Mouse (Mus musculus): ENCODE measurements around the gene Stub1. TPM values are rescaled to one million over a fixed set of nuclear protein-coding genes. Genes with fewer than 3 reads are reported as not detected.

Stub1 gene
- polyA plus RNA-seq (2014; fragmentation: Nextera tagmentation; extraction: Ambion mirVana): 345 and 350 TPM in 2 replicates

DNA sequence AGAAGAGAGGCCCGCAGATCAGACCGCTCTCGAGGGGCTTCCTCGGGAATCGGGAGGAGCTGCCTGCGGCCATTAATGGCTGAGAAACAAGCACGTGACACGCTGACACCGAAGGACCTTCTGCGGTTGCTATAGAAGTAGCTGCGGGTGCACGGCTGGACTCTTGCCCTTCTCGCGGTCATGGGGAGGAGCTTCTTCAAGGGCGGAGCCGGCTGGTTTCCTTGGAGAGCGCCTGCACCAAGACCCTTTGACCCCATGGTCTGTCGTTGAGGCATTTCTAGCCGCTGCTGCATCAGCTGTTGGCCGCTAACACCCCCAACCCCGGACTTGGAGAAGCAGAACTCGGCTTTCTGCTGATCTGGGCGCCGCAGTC lies at the start of gene Stub1:
TSS of gene Stub1 (minus strand) at position 114 of the 373 bp plus-strand sequence.
- peak within 1 kb of the TSS; percentile 94 for H3K27ac ChIP-seq (ENCODE audit: low read depth)
- peak within 1 kb of the TSS; percentile 97 for H3K4me2 ChIP-seq (ENCODE audit: low read length)
- H3K9me3 ChIP-seq (ENCODE audit: control insufficient read depth, low read length): no peaks in the 10 kb centered on the region
- peaks cover 35% of the 10 kb centered on the region for H3K36me3 ChIP-seq (ENCODE audit: control insufficient read depth, insufficient read depth, low read length)
- peaks cover 52% of the 10 kb centered on the region for H3K4me1 ChIP-seq (replicated peaks; ENCODE audit: control insufficient read depth, insufficient read depth, low read length)
- no peaks in the 10 kb centered on the region for H3K27me3 ChIP-seq (replicated peaks; ENCODE audit: control insufficient read depth, insufficient read depth, low read length)
- ATAC-seq (replicated peaks; ENCODE audit: low FRiP score, low TSS enrichment, low read depth) (peak; percentile 59), DNase-seq (ENCODE audit: low spot score) (no peak)
- under 1% methylated on average over 24 of the region's 24 CpGs for WGBS
- peak within 1 kb of the TSS; percentile 69 for H3K9ac ChIP-seq (ENCODE audit: low read length)
- peak within 1 kb of the TSS; percentile 61 for H3K4me3 ChIP-seq (ENCODE audit: low read depth, low read length)

DNA sequence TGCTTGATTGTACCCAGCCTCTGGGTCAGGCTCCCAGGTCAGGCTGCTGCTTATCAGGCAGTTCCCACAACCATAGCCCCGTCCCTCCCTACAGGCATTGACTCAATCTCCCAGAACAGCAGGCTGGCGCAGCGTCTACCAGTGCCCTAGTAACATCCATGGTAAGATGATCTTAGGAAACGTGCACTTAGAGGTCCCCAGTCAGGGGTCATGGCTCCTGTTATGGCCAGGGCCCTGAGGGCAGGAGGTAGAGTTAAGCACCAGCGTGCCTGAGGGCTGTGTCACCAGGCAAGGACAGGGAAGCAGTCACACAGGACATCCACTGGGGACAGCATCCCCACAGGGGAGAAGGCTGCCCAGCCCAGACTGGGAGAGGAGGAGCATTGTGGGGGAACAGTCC lies 49.1 kb upstream of the Stub1 start:
- ATAC-seq (replicated peaks; ENCODE audit: low FRiP score, low TSS enrichment, low read depth) (no peak), DNase-seq (ENCODE audit: low spot score) (no peak)
- no peaks in the 10 kb centered on the region for H3K27me3 ChIP-seq (replicated peaks; ENCODE audit: control insufficient read depth, insufficient read depth, low read length)
- H3K9me3 ChIP-seq (ENCODE audit: control insufficient read depth, low read length): no peaks in the 10 kb centered on the region
- no peak overlapping the region for H3K4me2 ChIP-seq (ENCODE audit: low read length)
- no peak overlapping the region for H3K4me3 ChIP-seq (ENCODE audit: low read depth, low read length)
- H3K27ac ChIP-seq (ENCODE audit: low read depth): no peak overlapping the region
- peaks cover 59% of the 10 kb centered on the region for H3K36me3 ChIP-seq (ENCODE audit: control insufficient read depth, insufficient read depth, low read length)
- 33% methylated on average over 5 of the region's 5 CpGs for WGBS
- H3K9ac ChIP-seq (ENCODE audit: low read length): no peak overlapping the region
- H3K4me1 ChIP-seq (replicated peaks; ENCODE audit: control insufficient read depth, insufficient read depth, low read length): no peaks in the 10 kb centered on the region; the same call in 1 of the 2 replicates

DNA sequence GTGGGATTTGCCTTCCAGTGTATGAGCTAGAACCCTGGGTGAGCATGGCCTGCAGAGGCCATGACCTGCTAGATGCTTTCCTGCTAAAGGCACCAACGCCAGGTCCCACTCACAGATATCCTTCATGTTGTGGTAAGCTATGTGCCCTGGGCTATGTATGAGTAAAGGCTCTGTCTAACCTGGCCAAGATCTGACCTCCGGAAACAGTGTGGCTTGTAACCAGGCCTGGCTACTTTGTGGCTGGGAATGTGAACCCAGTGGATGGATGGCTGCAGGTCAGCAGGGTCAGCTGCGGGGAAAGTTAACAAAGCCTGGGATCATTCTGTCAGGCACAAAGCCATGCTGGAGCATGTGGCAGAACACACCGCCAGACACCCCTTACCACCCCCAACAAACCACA lies 48.5 kb upstream of the Stub1 start:
- Histone ChIP-seq H3K27ac (ENCODE audit: low read depth) (no peak overlapping the region), H3K4me1 (replicated peaks; ENCODE audit: control insufficient read depth, insufficient read depth, low read length) (peaks cover 4% of the 10 kb centered on the region), H3K9me3 (ENCODE audit: control insufficient read depth, low read length) (no peaks in the 10 kb centered on the region), H3K9ac (ENCODE audit: low read length) (no peak overlapping the region), H3K4me2 (ENCODE audit: low read length) (no peak overlapping the region), H3K4me3 (ENCODE audit: low read depth, low read length) (no peak overlapping the region), H3K36me3 (ENCODE audit: control insufficient read depth, insufficient read depth, low read length) (peaks cover 56% of the 10 kb centered on the region), H3K27me3 (replicated peaks; ENCODE audit: control insufficient read depth, insufficient read depth, low read length) (no peaks in the 10 kb centered on the region)
- WGBS: 29% methylated on average over 4 of the region's 4 CpGs
- ATAC-seq (replicated peaks; ENCODE audit: low FRiP score, low TSS enrichment, low read depth): no peak
- no peak for DNase-seq (ENCODE audit: low spot score)

DNA sequence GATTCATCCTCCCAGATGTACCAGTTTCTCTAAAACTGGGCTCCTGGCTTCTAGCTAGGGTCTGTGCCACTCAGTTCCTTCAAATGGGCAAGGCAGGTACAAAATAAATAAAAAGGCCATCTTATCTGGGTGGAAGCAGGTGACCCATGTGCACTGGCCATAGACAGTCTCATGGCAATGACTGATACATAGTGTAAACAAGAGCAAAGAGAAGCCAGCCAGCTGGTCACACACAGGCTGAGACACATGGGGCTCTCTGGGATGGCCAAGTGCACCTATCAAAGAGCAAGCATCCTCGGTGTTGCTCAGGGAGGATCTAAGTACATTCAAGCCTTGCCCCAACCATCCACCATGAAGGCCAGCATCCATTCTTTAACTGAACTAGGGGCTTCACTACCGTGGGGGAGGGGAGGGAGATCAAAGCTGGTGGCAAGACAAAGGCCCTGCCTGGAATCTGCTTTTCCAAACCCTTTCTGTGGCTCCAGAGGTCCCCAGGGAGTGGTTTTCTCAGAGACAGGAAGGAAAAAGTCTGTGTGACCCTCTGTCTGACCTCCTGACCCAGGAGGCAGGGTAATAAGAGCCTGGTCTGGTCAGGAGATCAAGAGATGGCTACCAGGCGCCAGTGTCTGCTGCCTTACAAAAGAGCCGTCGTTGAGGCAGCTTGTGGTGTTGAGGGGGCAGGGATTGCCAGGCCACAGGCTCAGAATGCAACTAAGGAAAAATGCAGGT lies 47.9 kb upstream of the Stub1 start:
- Histone ChIP-seq H3K9ac (ENCODE audit: low read length) (no peak overlapping the region), H3K9me3 (ENCODE audit: control insufficient read depth, low read length) (no peaks in the 10 kb centered on the region), H3K4me2 (ENCODE audit: low read length) (no peak overlapping the region), H3K36me3 (ENCODE audit: control insufficient read depth, insufficient read depth, low read length) (peaks cover 56% of the 10 kb centered on the region), H3K27ac (ENCODE audit: low read depth) (no peak overlapping the region), H3K27me3 (replicated peaks; ENCODE audit: control insufficient read depth, insufficient read depth, low read length) (no peaks in the 10 kb centered on the region), H3K4me3 (ENCODE audit: low read depth, low read length) (no peak overlapping the region), H3K4me1 (replicated peaks; ENCODE audit: control insufficient read depth, insufficient read depth, low read length) (peaks cover 10% of the 10 kb centered on the region)
- no peak for ATAC-seq (replicated peaks; ENCODE audit: low FRiP score, low TSS enrichment, low read depth)
- no peak for DNase-seq (ENCODE audit: low spot score)
- WGBS: 15% methylated on average over 5 of the region's 5 CpGs

DNA sequence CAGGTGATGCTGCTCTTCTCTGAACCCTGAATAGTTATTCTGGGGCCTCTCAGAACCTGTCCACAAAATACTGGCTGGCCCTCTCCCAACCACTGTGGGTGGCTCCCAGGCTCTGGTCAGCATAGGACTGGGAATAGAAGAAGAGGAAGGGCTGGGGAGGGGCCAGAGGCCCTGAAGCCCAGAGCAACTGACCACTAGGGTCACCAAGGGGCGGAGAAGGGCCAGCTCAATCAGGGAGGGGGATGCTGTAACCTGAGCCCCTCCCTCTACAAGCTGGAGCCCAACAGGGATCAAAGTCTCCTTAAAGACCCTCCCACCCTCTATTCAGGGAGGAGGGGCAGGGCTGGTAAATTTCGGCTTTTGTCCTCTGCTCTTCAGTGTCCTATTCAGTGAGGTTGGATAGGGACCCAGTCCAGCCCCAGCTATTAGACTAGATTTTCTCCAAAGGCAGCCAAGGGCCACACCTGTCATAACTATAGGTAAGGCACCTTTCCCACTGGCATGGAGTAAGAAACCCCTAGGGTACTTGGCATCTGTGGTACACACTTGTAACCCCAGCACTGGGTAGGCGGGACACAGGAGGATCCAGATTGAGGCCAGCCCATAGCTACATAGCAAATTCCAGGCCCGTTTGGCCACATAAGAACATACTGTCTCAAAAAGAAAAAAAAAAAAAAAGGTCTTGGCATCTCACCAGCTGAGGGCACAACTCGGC lies 47.1 kb upstream of the Stub1 start, which contains the start of gene Wfikkn1:
TSS of gene Wfikkn1 (minus strand) at position 663 of the 715 bp plus-strand sequence.
- H3K27ac ChIP-seq (ENCODE audit: low read depth): no peak within 1 kb of the TSS

DNA sequence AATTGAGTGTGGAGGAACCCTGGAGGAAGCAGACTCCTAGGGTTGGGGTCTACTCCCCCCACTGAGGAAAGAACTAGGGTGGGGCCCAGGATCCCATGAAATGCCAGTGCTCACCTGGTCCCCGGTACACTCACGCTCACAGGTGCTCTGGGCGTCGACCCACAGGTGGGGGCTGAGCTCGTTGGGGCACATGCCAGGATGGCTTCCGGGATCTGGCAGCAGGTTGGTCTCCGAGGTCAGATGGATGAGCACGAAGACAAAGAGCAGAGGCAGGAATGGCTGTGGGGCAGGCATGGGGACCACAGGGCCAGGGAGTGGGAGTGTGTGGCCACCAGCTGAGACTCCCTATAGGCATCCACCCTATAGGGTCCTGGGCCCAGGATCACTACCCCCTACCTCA lies 46.5 kb upstream of the Stub1 start:
- Histone ChIP-seq H3K4me1 (replicated peaks; ENCODE audit: control insufficient read depth, insufficient read depth, low read length) (peaks cover 14% of the 10 kb centered on the region), H3K27ac (ENCODE audit: low read depth) (no peak overlapping the region), H3K4me2 (ENCODE audit: low read length) (no peak overlapping the region), H3K4me3 (ENCODE audit: low read depth, low read length) (no peak overlapping the region), H3K9ac (ENCODE audit: low read length) (no peak overlapping the region), H3K36me3 (ENCODE audit: control insufficient read depth, insufficient read depth, low read length) (peaks cover 51% of the 10 kb centered on the region), H3K9me3 (ENCODE audit: control insufficient read depth, low read length) (no peaks in the 10 kb centered on the region), H3K27me3 (replicated peaks; ENCODE audit: control insufficient read depth, insufficient read depth, low read length) (no peaks in the 10 kb centered on the region)
- no peak for ATAC-seq (replicated peaks; ENCODE audit: low FRiP score, low TSS enrichment, low read depth)
- WGBS: 79% methylated on average over 8 of the region's 8 CpGs
- DNase-seq (ENCODE audit: low spot score): no peak

More for the DNA sequence above, 47.1 kb upstream of the Stub1 start, which contains the start of gene Wfikkn1:
- Histone ChIP-seq H3K9ac (ENCODE audit: low read length) (no peak within 1 kb of the TSS), H3K27me3 (replicated peaks; ENCODE audit: control insufficient read depth, insufficient read depth, low read length) (no peaks in the 10 kb centered on the region), H3K4me1 (replicated peaks; ENCODE audit: control insufficient read depth, insufficient read depth, low read length) (peaks cover 14% of the 10 kb centered on the region), H3K9me3 (ENCODE audit: control insufficient read depth, low read length) (no peaks in the 10 kb centered on the region), H3K36me3 (ENCODE audit: control insufficient read depth, insufficient read depth, low read length) (peaks cover 56% of the 10 kb centered on the region), H3K4me3 (ENCODE audit: low read depth, low read length) (no peak within 1 kb of the TSS), H3K4me2 (ENCODE audit: low read length) (no peak within 1 kb of the TSS)
- DNase-seq (ENCODE audit: low spot score) (no peak), ATAC-seq (replicated peaks; ENCODE audit: low FRiP score, low TSS enrichment, low read depth) (no peak)
- WGBS: 39% methylated on average over 5 of the region's 5 CpGs

DNA sequence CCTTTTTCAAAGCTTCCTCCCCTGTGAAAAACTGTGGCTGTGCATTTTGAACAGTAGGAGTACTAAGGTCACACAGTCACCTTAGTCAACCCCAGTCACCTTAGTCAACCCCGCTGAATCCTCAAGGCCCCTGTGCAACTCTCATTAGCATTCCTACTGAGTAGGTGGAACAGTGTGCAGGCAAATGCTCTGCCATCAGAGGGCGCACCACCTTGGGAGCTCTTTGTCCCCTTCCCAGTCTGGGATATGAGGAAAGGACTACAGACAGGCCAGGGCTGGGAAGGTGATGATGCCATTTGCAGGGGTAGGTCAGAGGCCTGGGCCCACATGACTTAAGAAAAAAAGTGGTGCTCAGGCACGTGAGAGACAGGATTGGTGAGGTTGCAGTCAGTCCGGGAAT lies 46.1 kb upstream of the Stub1 start:
- WGBS: 56% methylated on average over 4 of the region's 4 CpGs
- Histone ChIP-seq H3K27ac (ENCODE audit: low read depth) (no peak overlapping the region), H3K27me3 (replicated peaks; ENCODE audit: control insufficient read depth, insufficient read depth, low read length) (no peaks in the 10 kb centered on the region), H3K36me3 (ENCODE audit: control insufficient read depth, insufficient read depth, low read length) (peaks cover 46% of the 10 kb centered on the region), H3K9me3 (ENCODE audit: control insufficient read depth, low read length) (no peaks in the 10 kb centered on the region), H3K4me1 (replicated peaks; ENCODE audit: control insufficient read depth, insufficient read depth, low read length) (peaks cover 14% of the 10 kb centered on the region), H3K4me3 (ENCODE audit: low read depth, low read length) (no peak overlapping the region), H3K4me2 (ENCODE audit: low read length) (no peak overlapping the region), H3K9ac (ENCODE audit: low read length) (no peak overlapping the region)
- DNase-seq (ENCODE audit: low spot score): no peak
- no peak for ATAC-seq (replicated peaks; ENCODE audit: low FRiP score, low TSS enrichment, low read depth)

DNA sequence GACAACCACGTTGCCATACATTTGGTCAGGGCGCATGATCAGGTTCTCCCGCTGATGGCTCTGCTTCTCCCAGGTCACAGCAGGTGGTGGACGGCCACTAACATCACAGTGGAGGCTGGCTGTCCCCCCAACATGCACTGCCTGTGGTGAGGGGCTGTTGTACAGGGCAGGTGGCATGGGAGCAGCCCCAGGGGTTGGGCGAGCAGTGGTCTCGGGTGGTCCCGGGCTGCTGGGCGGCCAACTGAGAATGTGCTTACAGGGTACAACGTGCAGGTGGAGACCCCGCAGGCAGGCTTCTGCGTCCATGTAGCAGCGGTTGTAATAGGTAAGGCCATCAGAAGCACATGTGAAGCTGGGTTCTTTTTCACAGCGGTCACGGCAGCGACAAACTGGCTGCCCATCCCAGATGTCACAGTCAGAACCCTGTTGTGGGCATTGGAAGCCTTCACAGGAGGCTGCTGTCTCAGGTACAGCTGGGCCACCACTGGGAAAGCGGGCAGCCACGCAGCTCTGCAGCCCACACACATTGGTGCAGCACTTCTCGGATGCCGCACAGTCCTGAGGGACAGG lies 45.5 kb upstream of the Stub1 start:
- DNase-seq (ENCODE audit: low spot score) (no peak), ATAC-seq (replicated peaks; ENCODE audit: low FRiP score, low TSS enrichment, low read depth) (no peak)
- H3K9me3 ChIP-seq (ENCODE audit: control insufficient read depth, low read length): no peaks in the 10 kb centered on the region
- no peaks in the 10 kb centered on the region for H3K27me3 ChIP-seq (replicated peaks; ENCODE audit: control insufficient read depth, insufficient read depth, low read length)
- no peak overlapping the region for H3K4me3 ChIP-seq (ENCODE audit: low read depth, low read length)
- 94% methylated on average over 19 of the region's 19 CpGs for WGBS
- no peak overlapping the region for H3K4me2 ChIP-seq (ENCODE audit: low read length)
- no peak overlapping the region for H3K9ac ChIP-seq (ENCODE audit: low read length)
- peaks cover 40% of the 10 kb centered on the region for H3K36me3 ChIP-seq (ENCODE audit: control insufficient read depth, insufficient read depth, low read length)
- H3K27ac ChIP-seq (ENCODE audit: low read depth): no peak overlapping the region
- peaks cover 18% of the 10 kb centered on the region for H3K4me1 ChIP-seq (replicated peaks; ENCODE audit: control insufficient read depth, insufficient read depth, low read length)

All from intestine, embryonic 14.5 days (tissue).